Mouse (Mus musculus) limb, embryonic 14.5 days (tissue): ENCODE measurements around the gene Pfn3. TPM values are rescaled to one million over a fixed set of nuclear protein-coding genes. Genes with fewer than 3 reads are reported as not detected.
A peak's percentile ranks its signal among the peaks of the same experiment; 100 is the strongest.

Source experiments
- ATAC-seq: fragments of 200-750 bp; cut with Nextera tagmentation; 2 replicates; pipeline ENCODE4 v1.8.0; 2017; ENCODE audit warnings: low read depth, moderate number of reproducible peaks, moderate TSS enrichment; ENCODE audit not compliant: low FRiP score
- DNase-seq: peaks from one replicate; pipeline ENCODE4 v3.0.0-alpha.2; 2015; ENCODE audit warnings: low spot score
- H3K27ac ChIP-seq: fragments of 300-500 bp; sonication (generic); replicated peaks from 2 replicates; pipeline ENCODE4 v1.5.1; 2014; ENCODE audit warnings: low read depth, mild to moderate bottlenecking, low read length, moderate library complexity, mixed read lengths
- H3K27me3 ChIP-seq: fragments of 300-500 bp; sonication (generic); 2 replicates; pipeline ENCODE4 v1.6.1; 2014; ENCODE audit warnings: low read length, mixed read lengths; ENCODE audit not compliant: control insufficient read depth, insufficient read depth
- H3K36me3 ChIP-seq: fragments of 300-500 bp; sonication (generic); 2 replicates; pipeline ENCODE4 v1.6.1; 2014; ENCODE audit warnings: mild to moderate bottlenecking, low read length, moderate library complexity, mixed read lengths; ENCODE audit not compliant: control insufficient read depth, insufficient read depth
- H3K4me1 ChIP-seq: fragments of 300-500 bp; sonication (generic); 2 replicates; pipeline ENCODE4 v1.6.1; 2014; ENCODE audit warnings: antibody characterized with exemption, low read length, mixed read lengths; ENCODE audit not compliant: control insufficient read depth, insufficient read depth
- H3K4me2 ChIP-seq: fragments of 300-500 bp; sonication (generic); replicated peaks from 2 replicates; pipeline ENCODE4 v1.6.1; 2014; ENCODE audit warnings: low read depth, mild to moderate bottlenecking, low read length, moderate library complexity; ENCODE audit not compliant: severe bottlenecking
- H3K4me3 ChIP-seq: fragments of 300-500 bp; sonication (generic); replicated peaks from 2 replicates; pipeline ENCODE4 v1.5.1; 2014; ENCODE audit warnings: low read length
- H3K9ac ChIP-seq: fragments of 300-500 bp; sonication (generic); 2 replicates; pipeline ENCODE4 v1.6.1; 2014; ENCODE audit warnings: mild to moderate bottlenecking, low read depth, low read length, moderate library complexity; ENCODE audit not compliant: severe bottlenecking
- H3K9me3 ChIP-seq: fragments of 300-500 bp; sonication (generic); 2 replicates; pipeline ENCODE4 v1.6.1; 2016; ENCODE audit warnings: low read length; ENCODE audit not compliant: control insufficient read depth
- POLR2A ChIP-seq: fragments of 200-500 bp; IDR thresholded peaks from 2 replicates; pipeline ENCODE4 v1.8.0; 2012; ENCODE audit warnings: inconsistent platforms, mild to moderate bottlenecking, moderate library complexity, borderline replicate concordance; ENCODE audit not compliant: insufficient read depth, insufficient read length; ENCODE audit errors: extremely low read depth
- WGBS: fragments of 180-500 bp; shearing (Covaris S2); extraction: QIAGEN DNeasy Blood & Tissue Kit; methylation state at CpG from one replicate; pipeline ENCODE4 v1.1.7; 2014; 5-methylcytosine and 5-hydroxymethylcytosine counted together
- polyA plus RNA-seq, 2 experiments: library from polyadenylated mRNA; depleted of rRNA in 1 of 2; stranded (reverse) in 1 of 2; unstranded in 1 of 2; fragments of >200 nt; fragmentation: Nextera tagmentation in 1 of 2; extraction: Ambion mirVana in 1 of 2; gene quantifications; 2 replicates each; pipeline versions ENCODE4 v1.2.1 to v1.2.3; 2012 to 2014

Gene Pfn3
- polyA plus RNA-seq, 2 experiments, result 0.52 TPM; not detected in 1

- Histone ChIP-seq H3K27ac (no peak overlapping the region), H3K9ac (no peak overlapping the region), H3K27me3 (peaks cover 23% of the 10 kb centered on the region), H3K4me3 (no peak overlapping the region), H3K36me3 (no peaks in the 10 kb centered on the region), H3K4me1 (no peaks in the 10 kb centered on the region), H3K9me3 (no peaks in the 10 kb centered on the region), H3K4me2 (no peak overlapping the region)
- DNase-seq, result no peak
- no peak for TF ChIP-seq POLR2A
- 60% methylated on average over 6 of the region's 6 CpGs for WGBS
- no peak for ATAC-seq
These were observed 40.7 kb downstream of the Pfn3 start for GRCm38 (mm10) chr13:55374206-55374924.

- ATAC-seq, result peak; percentile 47; the same call in 1 of the 2 replicates
- TF ChIP-seq POLR2A, result no peak
- WGBS, result 55% methylated on average over 4 of the region's 5 CpGs
These were observed 43.3 kb downstream of the Pfn3 start for GRCm38 (mm10) chr13:55371740-55372139.

GRCm38 (mm10) chr13:55371007-55371681 is 43.9 kb downstream of the Pfn3 start:
- ATAC-seq, result no peak
- WGBS, result 67% methylated on average over 8 of the region's 8 CpGs
- no peaks in the 10 kb centered on the region for H3K27me3 ChIP-seq

More at GRCm38 (mm10) chr13:55371740-55372139, 43.3 kb downstream of the Pfn3 start:
- H3K4me3 ChIP-seq, result no peak overlapping the region
- no peaks in the 10 kb centered on the region for H3K4me1 ChIP-seq
- H3K27ac ChIP-seq, result no peak overlapping the region
- H3K36me3 ChIP-seq, result no peaks in the 10 kb centered on the region
- no peak overlapping the region for H3K9ac ChIP-seq
- H3K9me3 ChIP-seq, result no peaks in the 10 kb centered on the region
- H3K4me2 ChIP-seq, result no peak overlapping the region
- DNase-seq, result no peak
- H3K27me3 ChIP-seq, result no peaks in the 10 kb centered on the region

GRCm38 (mm10) chr13:55370234-55370633 is 44.8 kb downstream of the Pfn3 start:
- no peak for TF ChIP-seq POLR2A
- no peak for ATAC-seq
- Histone ChIP-seq H3K4me2 (no peak overlapping the region), H3K4me1 (no peaks in the 10 kb centered on the region), H3K9me3 (no peaks in the 10 kb centered on the region), H3K36me3 (no peaks in the 10 kb centered on the region), H3K4me3 (no peak overlapping the region), H3K27ac (no peak overlapping the region), H3K9ac (no peak overlapping the region), H3K27me3 (no peaks in the 10 kb centered on the region)
- 42% methylated on average over 3 of the region's 3 CpGs for WGBS
- DNase-seq, result no peak

More at GRCm38 (mm10) chr13:55371007-55371681, 43.9 kb downstream of the Pfn3 start:
- Histone ChIP-seq H3K9ac (no peak overlapping the region), H3K36me3 (no peaks in the 10 kb centered on the region), H3K27ac (no peak overlapping the region), H3K4me3 (no peak overlapping the region), H3K4me1 (no peaks in the 10 kb centered on the region), H3K9me3 (no peaks in the 10 kb centered on the region), H3K4me2 (no peak overlapping the region)
- no peak for DNase-seq
- TF ChIP-seq POLR2A, result no peak

- H3K4me2 ChIP-seq, result 0 out of 2 replicates have a peak within 1 kb of the TSS, but pooled peaks have one; percentile 10
- ATAC-seq (no peak), DNase-seq (no peak)
- 59% methylated on average over 13 of the region's 13 CpGs for WGBS
- H3K4me1 ChIP-seq, result no peaks in the 10 kb centered on the region
- H3K36me3 ChIP-seq, result no peaks in the 10 kb centered on the region
- H3K9me3 ChIP-seq, result no peaks in the 10 kb centered on the region
- H3K27ac ChIP-seq, result no peak within 1 kb of the TSS
- H3K9ac ChIP-seq, result no peak within 1 kb of the TSS
- TF ChIP-seq POLR2A, result no peak
- H3K4me3 ChIP-seq, result no peak within 1 kb of the TSS
- no peaks in the 10 kb centered on the region for H3K27me3 ChIP-seq
These were observed 45.4 kb downstream of the Pfn3 start, which contains the start of gene Rgs14 for GRCm38 (mm10) chr13:55369531-55370114. TSS of gene Rgs14 (plus strand) at chr13:55369732.
